In the genomic region with DNA sequence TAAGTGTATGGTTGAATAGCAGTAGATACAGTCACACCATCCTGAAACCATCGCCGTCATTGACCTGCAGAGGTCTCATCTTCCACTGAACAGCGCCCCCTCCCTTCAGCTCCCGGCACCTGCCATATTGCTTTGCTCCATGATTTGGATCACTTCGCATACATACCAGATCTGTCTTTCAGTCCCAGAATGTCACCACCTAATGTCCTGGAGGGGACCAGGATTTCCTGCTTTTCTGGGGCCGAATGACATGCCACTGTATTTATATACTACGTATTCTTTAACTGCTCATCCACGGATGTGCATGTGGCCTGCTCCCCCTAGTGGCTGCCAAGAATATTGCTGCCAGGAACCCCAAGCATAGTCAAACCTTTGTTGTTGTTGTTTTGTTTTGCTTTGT, we compare ENCODE assay signal across 8 mouse cellular contexts. TPM values are rescaled to one million over a fixed set of nuclear protein-coding genes. Genes with fewer than 3 reads are reported as not detected.
DNase-seq lines count a peak whose midpoint lies in the region; ATAC-seq and TF ChIP-seq lines count a peak whose summit lies in the region.

No protein-coding gene starts in this region.

- dilution Hi-C loops in CH12.LX (cut with MboI; ENCODE audit: extremely low pct_ligation_motif_present, extremely low pct_unique_long_range_greater_than_20kb, low sequenced_read_pairs): no loop called here

- peak; percentile 74 for DNase-seq in CH12.LX (ENCODE audit: extremely low read depth)
- peak; percentile 41 for DNase-seq in c-Kit-positive CD71-positive TER-119-negative erythroid progenitor cells, embryonic 14.5 days (ENCODE audit: low read depth)
- DNase-seq in forebrain, embryonic 11.5 days (ENCODE audit: low spot score): peak; percentile 84
- DNase-seq in heart, postnatal 10 days: peak; percentile 74 to 83
- DNase-seq in large intestine, adult 2 months (ENCODE audit: low read depth, low spot score): peak; percentile 36
- DNase-seq in testis, postnatal 10 days (ENCODE audit: low spot score): peak; percentile 88

- peak; percentile 46; the same call in 1 of the 2 replicates for TF ChIP-seq EP300 in CH12.LX (IDR thresholded peaks at IDR 0.05; ENCODE audit: low read length)

- TF ChIP-seq RAD21 in CH12.LX (IDR thresholded peaks at IDR 0.05; ENCODE audit: low read depth, low read length): peak; percentile 75

- H3K9me3 ChIP-seq in CH12.LX (replicated peaks; ENCODE audit: low read length): no peaks in the 10 kb centered on the region
- no peaks in the 10 kb centered on the region for H3K9me3 ChIP-seq in forebrain, embryonic 11.5 days (ENCODE audit: control insufficient read depth, low read length)
- no peaks in the 10 kb centered on the region for H3K9me3 ChIP-seq in liver, embryonic 16.5 days (replicated peaks; ENCODE audit: control insufficient read depth, low read length)
- H3K9me3 ChIP-seq in neural tube, embryonic 12.5 days: no peaks in the 10 kb centered on the region

- peak overlapping the region; percentile 32 to 48 (median 36) for H3K4me3 ChIP-seq in CH12.LX (replicated peaks in 1 of 3; ENCODE audit: low read depth in 2 of 3, low read length in 2 of 3, poor library complexity in 1 of 3)
- peak overlapping the region; percentile 17; the same call in 1 of the 2 replicates for H3K4me3 ChIP-seq in forebrain, embryonic 11.5 days (ENCODE audit: low read depth, low read length)
- H3K4me3 ChIP-seq in liver, embryonic 16.5 days (ENCODE audit: low read depth, low read length): peak overlapping the region; percentile 42
- H3K4me3 ChIP-seq in neural tube, embryonic 12.5 days: no peak overlapping the region

- ATAC-seq in forebrain, embryonic 11.5 days (replicated peaks; ENCODE audit: low FRiP score): no peak; the same call in 1 of the 2 replicates
- ATAC-seq in liver, embryonic 16.5 days (ENCODE audit: low read depth): 0 out of 2 replicates have a peak, but pooled peaks have one; percentile 41
- peak; percentile 77 for ATAC-seq in neural tube, embryonic 12.5 days (ENCODE audit: low FRiP score, low read depth)

- in situ Hi-C loops in CH12.LX (cut with MboI; ENCODE audit: low pct_ligation_motif_present, low pct_unique_long_range_greater_than_20kb, low sequenced_read_pairs): loop anchor here (5.0 to 10.0 kb wide), 2 partner anchors 64 to 246 kb away; no protein-coding TSS in a partner anchor

- intact Hi-C loops in heart, postnatal 10 days (cut with DNase I): loop anchor here (1.0 kb wide), 1 partner anchor 60 kb away; no protein-coding TSS in a partner anchor

- H3K27me3 ChIP-seq in CH12.LX (replicated peaks): no peaks in the 10 kb centered on the region
- no peaks in the 10 kb centered on the region for H3K27me3 ChIP-seq in forebrain, embryonic 11.5 days (ENCODE audit: control insufficient read depth, insufficient read depth, low read length)
- H3K27me3 ChIP-seq in liver, embryonic 16.5 days (ENCODE audit: control insufficient read depth, insufficient read depth, low read depth, low read length): no peaks in the 10 kb centered on the region
- no peaks in the 10 kb centered on the region for H3K27me3 ChIP-seq in neural tube, embryonic 12.5 days (replicated peaks)

- H3K4me1 ChIP-seq in CH12.LX (ENCODE audit: control insufficient read depth in 1 of 2, insufficient read depth in 2 of 2): peaks cover 0 to 4% of the 10 kb centered on the region in 2 experiments; a peak in 1 of 4 replicates
- H3K4me1 ChIP-seq in forebrain, embryonic 11.5 days (replicated peaks; ENCODE audit: control insufficient read depth, insufficient read depth, low read length): no peaks in the 10 kb centered on the region
- H3K4me1 ChIP-seq in liver, embryonic 16.5 days (ENCODE audit: control insufficient read depth, low read depth, low read length): no peaks in the 10 kb centered on the region; the same call in 1 of the 2 replicates
- H3K4me1 ChIP-seq in neural tube, embryonic 12.5 days: no peaks in the 10 kb centered on the region

- no peak for TF ChIP-seq POLR2A in CH12.LX (IDR thresholded peaks at IDR 0.05; ENCODE audit: low read depth, low read length)

- peak; percentile 97 to 98 for TF ChIP-seq CTCF in CH12.LX (conservative IDR thresholded peaks at IDR 0.05 in 1 of 2, IDR thresholded peaks at IDR 0.05 in 1 of 2; ENCODE audit: low read depth in 2 of 2, low read length in 2 of 2)

- H3K9ac ChIP-seq in CH12.LX (ENCODE audit: insufficient read depth, low read depth): no peak overlapping the region
- 0 out of 2 replicates have a peak overlapping the region, but pooled peaks have one; percentile 14 for H3K9ac ChIP-seq in forebrain, embryonic 11.5 days (ENCODE audit: low read length)
- no peak overlapping the region for H3K9ac ChIP-seq in liver, embryonic 16.5 days (ENCODE audit: low read depth, low read length)
- H3K9ac ChIP-seq in neural tube, embryonic 12.5 days: no peak overlapping the region

- WGBS in forebrain, embryonic 11.5 days: 8% methylated on average over 8 of the region's 8 CpGs
- 5% methylated on average over 8 of the region's 8 CpGs for WGBS in large intestine, adult 2 months
- 2% methylated on average over 8 of the region's 8 CpGs for WGBS in liver, embryonic 16.5 days (ENCODE audit: insufficient replicate concordance)
- 5% methylated on average over 8 of the region's 8 CpGs for WGBS in neural tube, embryonic 12.5 days

- H3K27ac ChIP-seq in CH12.LX (ENCODE audit: insufficient read depth, low read depth): no peak overlapping the region
- no peak overlapping the region for H3K27ac ChIP-seq in forebrain, embryonic 11.5 days (ENCODE audit: low read depth, low read length)
- no peak overlapping the region for H3K27ac ChIP-seq in liver, embryonic 16.5 days (ENCODE audit: low read length)
- no peak overlapping the region for H3K27ac ChIP-seq in neural tube, embryonic 12.5 days

- no peaks in the 10 kb centered on the region for H3K79me2 ChIP-seq in CH12.LX (replicated peaks; ENCODE audit: control insufficient read depth, extremely low read depth, insufficient read depth, poor library complexity, severe bottlenecking)

- no peaks in the 10 kb centered on the region for H3K36me3 ChIP-seq in CH12.LX (replicated peaks in 1 of 2; ENCODE audit: control insufficient read depth in 1 of 2, insufficient read depth in 1 of 2, low read length in 1 of 2)
- no peaks in the 10 kb centered on the region for H3K36me3 ChIP-seq in forebrain, embryonic 11.5 days (ENCODE audit: control insufficient read depth, insufficient read depth, low read length)
- no peaks in the 10 kb centered on the region for H3K36me3 ChIP-seq in liver, embryonic 16.5 days (ENCODE audit: control insufficient read depth, insufficient read depth)
- H3K36me3 ChIP-seq in neural tube, embryonic 12.5 days: no peaks in the 10 kb centered on the region

- H3K4me2 ChIP-seq in CH12.LX (ENCODE audit: insufficient read depth, low read depth, poor library complexity, severe bottlenecking): peak overlapping the region; percentile 44; the same call in 1 of the 2 replicates
- H3K4me2 ChIP-seq in forebrain, embryonic 11.5 days (ENCODE audit: low read depth, low read length, severe bottlenecking): peak overlapping the region; percentile 50
- H3K4me2 ChIP-seq in liver, embryonic 16.5 days (ENCODE audit: low read depth, low read length): peak overlapping the region; percentile 66
- peak overlapping the region; percentile 47 for H3K4me2 ChIP-seq in neural tube, embryonic 12.5 days (replicated peaks)

TF ChIP-seq in CH12.LX, 34 proteins besides CTCF, POLR2A, EP300 and RAD21 (continues in another document):
- peak; percentile 76 for TF ChIP-seq MEF2A (IDR thresholded peaks at IDR 0.05; ENCODE audit: borderline replicate concordance, low read depth, low read length)
- 0 out of 2 replicates have a peak, but pooled peaks have one; percentile 43 for TF ChIP-seq RCOR1 (conservative IDR thresholded peaks at IDR 0.05; ENCODE audit: low read depth, low read length)
- TF ChIP-seq MXI1 (IDR thresholded peaks at IDR 0.05; ENCODE audit: low read depth, low read length): peak; percentile 62
- TF ChIP-seq ZNF384 (IDR thresholded peaks at IDR 0.05; ENCODE audit: low read depth, low read length): peak; percentile 42; the same call in 1 of the 2 replicates
- no peak for TF ChIP-seq USF2 (conservative IDR thresholded peaks at IDR 0.05; ENCODE audit: low read depth, low read length)
- TF ChIP-seq TBP (conservative IDR thresholded peaks at IDR 0.05; ENCODE audit: low read depth, low read length): no peak
- peak; percentile 81 for TF ChIP-seq SMC3 (IDR thresholded peaks at IDR 0.05; ENCODE audit: low read depth, low read length)
- TF ChIP-seq HCFC1 (IDR thresholded peaks at IDR 0.05; ENCODE audit: low read depth, low read length): no peak; the same call in 1 of the 2 replicates
- TF ChIP-seq E2F4 (IDR thresholded peaks at IDR 0.05; ENCODE audit: insufficient replicate concordance, low read depth, low read length): no peak
- peak; percentile 53; the same call in 1 of the 2 replicates for TF ChIP-seq IRF4 (IDR thresholded peaks at IDR 0.05; ENCODE audit: low read depth, low read length)
- no peak for TF ChIP-seq UBTF (IDR thresholded peaks at IDR 0.05; ENCODE audit: low read depth, low read length)
- TF ChIP-seq GABPA (IDR thresholded peaks at IDR 0.05; ENCODE audit: insufficient replicate concordance, low read depth, low read length): no peak
- no peak for TF ChIP-seq TCF12 (IDR thresholded peaks at IDR 0.05; ENCODE audit: low read depth, low read length)
- no peak; the same call in 1 of the 2 replicates for TF ChIP-seq USF1 (IDR thresholded peaks at IDR 0.05; ENCODE audit: low read depth, low read length)
- TF ChIP-seq ETS1 (conservative IDR thresholded peaks at IDR 0.05; ENCODE audit: low read depth, low read length): no peak

RNA-seq across cellular contexts. Expression of a gene that starts 3.1 kb away (rescaled TPM):
- total RNA-seq in CH12.LX (2012; rRNA removed): 0.08 TPM in 1 of 2 replicates, not detected in the other
- not detected in 2 replicates for total RNA-seq in CH12.LX (2014; rRNA removed)
- 0.20 and 0.26 TPM in 2 replicates for polyA plus RNA-seq in CH12.LX (2012; ENCODE audit: insufficient read length, low read depth)
- 0.19 TPM in 1 of 2 replicates, not detected in the other for polyA plus RNA-seq in forebrain, embryonic 11.5 days (2014; fragmentation: Nextera tagmentation; extraction: Ambion mirVana)
- total RNA-seq in heart, postnatal 10 days (2021): 10 to 100 TPM; 36.4 to 38.2 TPM
- polyA plus RNA-seq in large intestine, adult 2 months (2012; rRNA removed): 1.7 TPM in 2 replicates
- polyA plus RNA-seq in liver, embryonic 16.5 days (2015; fragmentation: Nextera tagmentation; extraction: Ambion mirVana): 0.14 and 0.42 TPM in 2 replicates
- polyA plus RNA-seq in neural tube, embryonic 12.5 days (2016; fragmentation: Nextera tagmentation; extraction: Ambion mirVana): 0.27 and 0.33 TPM in 2 replicates

RNA-seq across cellular contexts. Expression of a gene that starts 13.3 kb away (rescaled TPM):
- total RNA-seq in CH12.LX (2012; rRNA removed) (33.1 and 36.0 TPM in 2 replicates), CH12.LX (2014; rRNA removed) (37.2 and 41.7 TPM in 2 replicates)
- 35.1 and 36.6 TPM in 2 replicates for polyA plus RNA-seq in CH12.LX (2012; ENCODE audit: insufficient read length, low read depth)
- 26.3 and 27.3 TPM in 2 replicates for polyA plus RNA-seq in forebrain, embryonic 11.5 days (2014; fragmentation: Nextera tagmentation; extraction: Ambion mirVana)
- 10 to 100 TPM; 51.3 to 52.6 TPM for total RNA-seq in heart, postnatal 10 days (2021)
- polyA plus RNA-seq in large intestine, adult 2 months (2012; rRNA removed): 8.1 and 8.9 TPM in 2 replicates
- 9.3 and 9.8 TPM in 2 replicates for polyA plus RNA-seq in liver, embryonic 16.5 days (2015; fragmentation: Nextera tagmentation; extraction: Ambion mirVana)
- 19.4 and 20.3 TPM in 2 replicates for polyA plus RNA-seq in neural tube, embryonic 12.5 days (2016; fragmentation: Nextera tagmentation; extraction: Ambion mirVana)

Comparison
In these comparisons a context has a peak if more than half of its experiments do, and no peak if none do; other contexts are left out.
1. DNase-seq: peak in every context shown above with its lines; median percentile 88 in testis, postnatal 10 days; 84 in forebrain, embryonic 11.5 days; 78 in heart, postnatal 10 days; 74 in CH12.LX; 41 in c-Kit-positive CD71-positive TER-119-negative erythroid progenitor cells, embryonic 14.5 days; 36 in large intestine, adult 2 months.